In genomic region chr11:70701984-70702733, GRCm38 (mm10) we compare ENCODE assay signal across 8 mouse cellular contexts. TPM values are rescaled to one million over a fixed set of nuclear protein-coding genes. Genes with fewer than 3 reads are reported as not detected.
DNase-seq lines count a peak whose midpoint lies in the region; ATAC-seq and TF ChIP-seq lines count a peak whose summit lies in the region.

No protein-coding gene starts in this region.

- no peak overlapping the region for H3K27ac ChIP-seq in kidney, embryonic 15.5 days
- H3K27ac ChIP-seq in forebrain, embryonic 13.5 days = no peak overlapping the region
- no peak overlapping the region for H3K27ac ChIP-seq in intestine, postnatal 0 days (ENCODE audit: low read depth, low read length)
- H3K27ac ChIP-seq in neural tube, embryonic 13.5 days (replicated peaks) = no peak overlapping the region

- H3K9ac ChIP-seq in kidney, embryonic 15.5 days = peak overlapping the region; percentile 97; the same call in 1 of the 2 replicates
- H3K9ac ChIP-seq in forebrain, embryonic 13.5 days = peak overlapping the region; percentile 52
- 0 out of 2 replicates have a peak overlapping the region, but pooled peaks have one; percentile 31 for H3K9ac ChIP-seq in intestine, postnatal 0 days (ENCODE audit: low read depth, low read length)
- peak overlapping the region; percentile 94 for H3K9ac ChIP-seq in neural tube, embryonic 13.5 days

- peaks cover 26% of the 10 kb centered on the region for H3K4me1 ChIP-seq in kidney, embryonic 15.5 days
- H3K4me1 ChIP-seq in forebrain, embryonic 13.5 days = peaks cover 22% of the 10 kb centered on the region
- peaks cover 4% of the 10 kb centered on the region for H3K4me1 ChIP-seq in intestine, postnatal 0 days (replicated peaks; ENCODE audit: control insufficient read depth, insufficient read depth, low read length)
- H3K4me1 ChIP-seq in neural tube, embryonic 13.5 days (replicated peaks) = peaks cover 28% of the 10 kb centered on the region

- no peaks in the 10 kb centered on the region for H3K9me3 ChIP-seq in kidney, embryonic 15.5 days (replicated peaks)
- H3K9me3 ChIP-seq in forebrain, embryonic 13.5 days (replicated peaks) = no peaks in the 10 kb centered on the region
- no peaks in the 10 kb centered on the region for H3K9me3 ChIP-seq in intestine, postnatal 0 days (ENCODE audit: control insufficient read depth)
- no peaks in the 10 kb centered on the region for H3K9me3 ChIP-seq in neural tube, embryonic 13.5 days

- H3K4me2 ChIP-seq in kidney, embryonic 15.5 days = peak overlapping the region; percentile 77
- peak overlapping the region; percentile 91 for H3K4me2 ChIP-seq in forebrain, embryonic 13.5 days
- H3K4me2 ChIP-seq in intestine, postnatal 0 days (replicated peaks; ENCODE audit: low read depth) = peak overlapping the region; percentile 76
- H3K4me2 ChIP-seq in neural tube, embryonic 13.5 days = peak overlapping the region; percentile 89

- peaks cover 42% of the 10 kb centered on the region for H3K36me3 ChIP-seq in kidney, embryonic 15.5 days
- H3K36me3 ChIP-seq in forebrain, embryonic 13.5 days (ENCODE audit: poor library complexity, severe bottlenecking) = peaks cover 41% of the 10 kb centered on the region
- peaks cover 38% of the 10 kb centered on the region for H3K36me3 ChIP-seq in intestine, postnatal 0 days (ENCODE audit: control insufficient read depth, insufficient read depth)
- H3K36me3 ChIP-seq in neural tube, embryonic 13.5 days = peaks cover 40% of the 10 kb centered on the region

- DNase-seq in kidney, adult 11 months = no peak
- DNase-seq in urinary bladder, adult 2 months (ENCODE audit: low spot score) = no peak
- no peak for DNase-seq in urinary bladder, postnatal 10 days (ENCODE audit: low spot score)

- no peak for TF ChIP-seq CTCF in intestine, postnatal 0 days (IDR thresholded peaks at IDR 0.05; ENCODE audit: low read depth)

- ATAC-seq in kidney, embryonic 15.5 days (replicated peaks; ENCODE audit: low FRiP score) = no peak
- no peak for ATAC-seq in forebrain, embryonic 13.5 days
- ATAC-seq in intestine, postnatal 0 days = no peak
- ATAC-seq in neural tube, embryonic 13.5 days (ENCODE audit: low read depth) = no peak
- no peak for ATAC-seq in megakaryocyte progenitor cell, adult 5-6 weeks (replicated peaks; ENCODE audit: poor library complexity)

- H3K27me3 ChIP-seq in kidney, embryonic 15.5 days = no peaks in the 10 kb centered on the region
- H3K27me3 ChIP-seq in forebrain, embryonic 13.5 days = no peaks in the 10 kb centered on the region
- H3K27me3 ChIP-seq in intestine, postnatal 0 days (replicated peaks; ENCODE audit: control insufficient read depth, insufficient read depth, low read length) = no peaks in the 10 kb centered on the region
- H3K27me3 ChIP-seq in neural tube, embryonic 13.5 days = no peaks in the 10 kb centered on the region

- WGBS in kidney, embryonic 15.5 days = 81% methylated on average over 6 of the region's 6 CpGs
- 80% methylated on average over 6 of the region's 6 CpGs for WGBS in forebrain, embryonic 13.5 days
- 58% methylated on average over 6 of the region's 6 CpGs for WGBS in intestine, postnatal 0 days
- 86% methylated on average over 6 of the region's 6 CpGs for WGBS in neural tube, embryonic 13.5 days

- H3K4me3 ChIP-seq in kidney, embryonic 15.5 days (replicated peaks) = peak overlapping the region; percentile 96
- H3K4me3 ChIP-seq in forebrain, embryonic 13.5 days = no peak overlapping the region
- H3K4me3 ChIP-seq in intestine, postnatal 0 days (ENCODE audit: low read depth, low read length) = peak overlapping the region; percentile 95; the same call in 1 of the 2 replicates
- peak overlapping the region; percentile 89 for H3K4me3 ChIP-seq in neural tube, embryonic 13.5 days

RNA-seq across cellular contexts. Expression of gene Kif1c, which starts 1.8 kb away (rescaled TPM):
- polyA plus RNA-seq in kidney, embryonic 15.5 days (2015; fragmentation: Nextera tagmentation; extraction: Ambion mirVana) = 3.5 and 3.6 TPM in 2 replicates
- polyA plus RNA-seq in forebrain, embryonic 13.5 days (2015; fragmentation: Nextera tagmentation; extraction: Ambion mirVana) = 1.3 and 1.5 TPM in 2 replicates
- 4.4 and 5.4 TPM in 2 replicates for polyA plus RNA-seq in intestine, postnatal 0 days (2015; fragmentation: Nextera tagmentation; extraction: Ambion mirVana)
- 1.5 TPM in 2 replicates for polyA plus RNA-seq in neural tube, embryonic 13.5 days (2015; fragmentation: Nextera tagmentation; extraction: Ambion mirVana)
- total RNA-seq in megakaryocyte progenitor cell, adult 5-6 weeks (2015) = 1.6 and 2.0 TPM in 2 replicates
- 4.6 and 5.9 TPM in 2 replicates for total RNA-seq in megakaryocyte progenitor cell, adult 5-6 weeks (2017)
- 77.5 and 105 TPM in 2 replicates for polyA plus RNA-seq in urinary bladder, adult 2 months (2012; rRNA removed)

RNA-seq across cellular contexts. Expression of gene Inca1, which starts 2.2 kb away (rescaled TPM):
- 1.2 and 2.3 TPM in 2 replicates for polyA plus RNA-seq in kidney, embryonic 15.5 days (2015; fragmentation: Nextera tagmentation; extraction: Ambion mirVana)
- 0.87 and 0.89 TPM in 2 replicates for polyA plus RNA-seq in forebrain, embryonic 13.5 days (2015; fragmentation: Nextera tagmentation; extraction: Ambion mirVana)
- 2.8 and 3.3 TPM in 2 replicates for polyA plus RNA-seq in intestine, postnatal 0 days (2015; fragmentation: Nextera tagmentation; extraction: Ambion mirVana)
- polyA plus RNA-seq in neural tube, embryonic 13.5 days (2015; fragmentation: Nextera tagmentation; extraction: Ambion mirVana) = 0.75 and 1.1 TPM in 2 replicates
- total RNA-seq in megakaryocyte progenitor cell, adult 5-6 weeks (2015) = 0.20 TPM in 1 of 2 replicates, not detected in the other
- 0.50 TPM in 1 of 2 replicates, not detected in the other for total RNA-seq in megakaryocyte progenitor cell, adult 5-6 weeks (2017)
- 4.3 and 5.1 TPM in 2 replicates for polyA plus RNA-seq in urinary bladder, adult 2 months (2012; rRNA removed)

RNA-seq across cellular contexts. Expression of gene Camta2, which starts 14.3 kb away (rescaled TPM):
- 12.8 and 14.1 TPM in 2 replicates for polyA plus RNA-seq in kidney, embryonic 15.5 days (2015; fragmentation: Nextera tagmentation; extraction: Ambion mirVana)
- polyA plus RNA-seq in forebrain, embryonic 13.5 days (2015; fragmentation: Nextera tagmentation; extraction: Ambion mirVana) = 11.9 and 13.9 TPM in 2 replicates
- 11.7 and 12.3 TPM in 2 replicates for polyA plus RNA-seq in intestine, postnatal 0 days (2015; fragmentation: Nextera tagmentation; extraction: Ambion mirVana)
- 16.9 and 19.5 TPM in 2 replicates for polyA plus RNA-seq in neural tube, embryonic 13.5 days (2015; fragmentation: Nextera tagmentation; extraction: Ambion mirVana)
- total RNA-seq in megakaryocyte progenitor cell, adult 5-6 weeks (2015) = 9.1 and 9.2 TPM in 2 replicates
- total RNA-seq in megakaryocyte progenitor cell, adult 5-6 weeks (2017) = 2.0 and 5.1 TPM in 2 replicates
- polyA plus RNA-seq in urinary bladder, adult 2 months (2012; rRNA removed) = 16.6 and 25.4 TPM in 2 replicates

RNA-seq across cellular contexts. Expression of gene Spag7, which starts 32.9 kb away (rescaled TPM):
- polyA plus RNA-seq in kidney, embryonic 15.5 days (2015; fragmentation: Nextera tagmentation; extraction: Ambion mirVana) = 181 and 202 TPM in 2 replicates
- polyA plus RNA-seq in forebrain, embryonic 13.5 days (2015; fragmentation: Nextera tagmentation; extraction: Ambion mirVana) = 173 and 177 TPM in 2 replicates
- 61.3 and 66.2 TPM in 2 replicates for polyA plus RNA-seq in intestine, postnatal 0 days (2015; fragmentation: Nextera tagmentation; extraction: Ambion mirVana)
- polyA plus RNA-seq in neural tube, embryonic 13.5 days (2015; fragmentation: Nextera tagmentation; extraction: Ambion mirVana) = 169 and 172 TPM in 2 replicates
- total RNA-seq in megakaryocyte progenitor cell, adult 5-6 weeks (2015) = 102 and 109 TPM in 2 replicates
- 68.6 and 71.8 TPM in 2 replicates for total RNA-seq in megakaryocyte progenitor cell, adult 5-6 weeks (2017)
- 89.4 and 93.2 TPM in 2 replicates for polyA plus RNA-seq in urinary bladder, adult 2 months (2012; rRNA removed)

RNA-seq across cellular contexts. Expression of gene Eno3, which starts 45.2 kb away (rescaled TPM):
- 30.3 and 38.5 TPM in 2 replicates for polyA plus RNA-seq in kidney, embryonic 15.5 days (2015; fragmentation: Nextera tagmentation; extraction: Ambion mirVana)
- polyA plus RNA-seq in forebrain, embryonic 13.5 days (2015; fragmentation: Nextera tagmentation; extraction: Ambion mirVana) = 7.1 and 7.4 TPM in 2 replicates
- 4.9 and 5.9 TPM in 2 replicates for polyA plus RNA-seq in intestine, postnatal 0 days (2015; fragmentation: Nextera tagmentation; extraction: Ambion mirVana)
- polyA plus RNA-seq in neural tube, embryonic 13.5 days (2015; fragmentation: Nextera tagmentation; extraction: Ambion mirVana) = 9.4 and 14.9 TPM in 2 replicates
- total RNA-seq in megakaryocyte progenitor cell, adult 5-6 weeks (2015) = 4.1 and 6.2 TPM in 2 replicates
- 7.2 and 9.5 TPM in 2 replicates for total RNA-seq in megakaryocyte progenitor cell, adult 5-6 weeks (2017)
- polyA plus RNA-seq in urinary bladder, adult 2 months (2012; rRNA removed) = 104 and 126 TPM in 2 replicates

Comparison
In these comparisons a context has a peak if more than half of its experiments do, and no peak if none do; other contexts are left out.
1. H3K9ac ChIP-seq: peak in every context shown above with its lines; median percentile 97 in kidney, embryonic 15.5 days; 94 in neural tube, embryonic 13.5 days; 52 in forebrain, embryonic 13.5 days; 31 in intestine, postnatal 0 days.
2. RNA of gene Kif1c, which starts 1.8 kb away (polyA plus RNA-seq): 77.5 to 105 TPM in urinary bladder, adult 2 months; 4.4 to 5.4 TPM in intestine, postnatal 0 days, 3.5 to 3.6 TPM in kidney, embryonic 15.5 days, 1.5 TPM in neural tube, embryonic 13.5 days and 1.3 to 1.5 TPM in forebrain, embryonic 13.5 days; every median in the first group is over 10 times any median in the second.
3. Peak in every context shown above with its lines, with median percentiles within 50 percentile points of each other: H3K4me2 ChIP-seq.